ENCODE assay signal across 13 mouse cellular contexts in the genomic region with DNA sequence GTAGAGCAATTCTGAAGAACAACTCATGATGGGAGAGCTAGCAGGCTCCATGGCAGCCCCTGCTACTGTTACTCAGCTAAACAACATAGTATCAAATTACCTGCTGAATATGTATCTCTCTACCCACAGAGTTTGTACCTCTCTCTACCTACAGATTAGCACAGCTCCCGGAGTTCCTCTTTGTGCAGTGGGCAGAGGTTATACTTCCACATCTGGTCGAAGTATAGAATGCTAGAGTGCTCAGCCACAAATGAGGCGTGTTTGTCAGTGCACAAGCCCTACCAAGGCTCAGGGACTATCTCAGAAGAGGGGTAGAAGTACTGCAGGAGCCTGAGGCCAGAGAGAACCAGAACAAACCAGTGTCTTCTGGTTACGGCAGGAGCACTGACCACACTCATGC.
"Had no signal": no experiment of that assay in that cellular context is flagged by ENCODE, and none has a peak within 500 bp of the region (broad histone marks: within the 10 kb centered on the region; RNA-seq: fewer than 3 reads in every experiment).

No protein-coding gene starts in this region.

- DNase-seq: kidney, adult 18-20 months; kidney, adult 9 months; kidney, postnatal 10 days; kidney, postnatal 36 days; layer of hippocampus, postnatal 36 days; liver, postnatal 0 days; lung, postnatal 14 days; lung, postnatal 4 days; right cerebral cortex, adult 18-20 months; right cerebral cortex, postnatal 25 days; spleen, adult 18-20 months; thymus, postnatal 25 days had no signal

- ATAC-seq: liver, postnatal 0 days; midbrain, embryonic 15.5 days had no signal
